Mouse (Mus musculus) midbrain, embryonic 16.5 days (tissue): ENCODE data around the gene Vmn2r1. TPM values are rescaled to one million over a fixed set of nuclear protein-coding genes. Genes with fewer than 3 reads are reported as not detected.

Source experiments
- ATAC-seq: fragments of 200-750 bp; cut with Nextera tagmentation; 2 replicates; pipeline ENCODE4 v1.8.0; 2017; ENCODE audit warnings: moderate TSS enrichment
- H3K27ac ChIP-seq: fragments of 300-500 bp; sonication (generic); 2 replicates; pipeline ENCODE4 v1.5.1; 2014; ENCODE audit warnings: mild to moderate bottlenecking, low read length, mixed read lengths
- H3K27me3 ChIP-seq: fragments of 300-500 bp; sonication (generic); 2 replicates; pipeline ENCODE4 v1.6.1; 2014; ENCODE audit warnings: low read depth, low read length, mixed read lengths; ENCODE audit not compliant: control insufficient read depth, insufficient read depth
- H3K36me3 ChIP-seq: fragments of 300-500 bp; sonication (generic); 2 replicates; pipeline ENCODE4 v1.6.1; 2014; ENCODE audit warnings: mild to moderate bottlenecking, low read length, moderate library complexity, mixed read lengths; ENCODE audit not compliant: control insufficient read depth, insufficient read depth
- H3K4me1 ChIP-seq: fragments of 300-500 bp; sonication (generic); 2 replicates; pipeline ENCODE4 v1.6.1; 2014; ENCODE audit warnings: mild to moderate bottlenecking, low read length, mixed read lengths; ENCODE audit not compliant: control insufficient read depth, insufficient read depth
- H3K4me2 ChIP-seq: fragments of 300-500 bp; sonication (generic); 2 replicates; pipeline ENCODE4 v1.6.1; 2014; ENCODE audit warnings: mild to moderate bottlenecking, low read length, mixed read lengths
- H3K4me3 ChIP-seq: fragments of 300-500 bp; sonication (generic); 2 replicates; pipeline ENCODE4 v1.5.1; 2014; ENCODE audit warnings: low read depth, mild to moderate bottlenecking, low read length, moderate library complexity, mixed read lengths
- H3K9ac ChIP-seq: fragments of 300-500 bp; sonication (generic); 2 replicates; pipeline ENCODE4 v1.6.1; 2014; ENCODE audit warnings: low read depth, low read length, mixed read lengths
- H3K9me3 ChIP-seq: fragments of 300-500 bp; sonication (generic); replicated peaks from 2 replicates; pipeline ENCODE4 v1.6.1; 2014; ENCODE audit warnings: mild to moderate bottlenecking, low read length, mixed read lengths; ENCODE audit not compliant: control insufficient read depth, poor library complexity, severe bottlenecking
- WGBS: fragments of 180-500 bp; shearing (Covaris S2); extraction: QIAGEN DNeasy Blood & Tissue Kit; methylation state at CpG from one replicate; pipeline ENCODE4 v1.1.7; 2014; 5-methylcytosine and 5-hydroxymethylcytosine counted together
- polyA plus RNA-seq: library from polyadenylated mRNA; unstranded; fragments of >200 nt; fragmentation: Nextera tagmentation; extraction: Ambion mirVana; gene quantifications from 2 replicates; pipeline ENCODE4 v1.2.1, GENCODE M21; 2015

Vmn2r1 gene
- 0.12 and 0.13 TPM in 2 replicates for polyA plus RNA-seq

DNA sequence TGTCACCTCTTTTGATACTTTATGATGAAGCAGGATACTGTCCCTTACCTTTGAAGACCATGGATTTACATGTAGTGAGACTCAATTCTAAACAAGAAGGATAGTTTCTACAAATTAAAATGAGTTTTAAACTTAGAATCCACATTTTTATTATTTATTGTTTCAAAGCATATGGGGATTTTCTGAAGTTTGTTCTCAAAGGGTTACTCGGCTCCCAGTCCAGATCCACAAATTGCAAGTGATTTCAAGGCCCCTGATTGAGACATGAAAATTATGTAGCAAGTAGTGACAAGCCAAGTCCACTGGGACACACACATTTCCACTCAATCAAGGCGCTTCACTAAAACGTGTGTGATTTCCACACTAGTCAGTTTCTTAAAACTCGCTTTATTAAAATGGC, at the start of gene Vmn2r1:
Gene Vmn2r1, plus strand, starts transcription at position 301 of the 400 bp plus-strand sequence.
- Histone ChIP-seq H3K9ac (no peak within 1 kb of the TSS), H3K27ac (no peak within 1 kb of the TSS), H3K4me3 (no peak within 1 kb of the TSS), H3K4me2 (no peak within 1 kb of the TSS), H3K27me3 (no peaks in the 10 kb centered on the region), H3K4me1 (no peaks in the 10 kb centered on the region), H3K9me3 (no peaks in the 10 kb centered on the region), H3K36me3 (no peaks in the 10 kb centered on the region)
- no peak for ATAC-seq
- WGBS: 83% methylated on average over 4 of the region's 4 CpGs

DNA sequence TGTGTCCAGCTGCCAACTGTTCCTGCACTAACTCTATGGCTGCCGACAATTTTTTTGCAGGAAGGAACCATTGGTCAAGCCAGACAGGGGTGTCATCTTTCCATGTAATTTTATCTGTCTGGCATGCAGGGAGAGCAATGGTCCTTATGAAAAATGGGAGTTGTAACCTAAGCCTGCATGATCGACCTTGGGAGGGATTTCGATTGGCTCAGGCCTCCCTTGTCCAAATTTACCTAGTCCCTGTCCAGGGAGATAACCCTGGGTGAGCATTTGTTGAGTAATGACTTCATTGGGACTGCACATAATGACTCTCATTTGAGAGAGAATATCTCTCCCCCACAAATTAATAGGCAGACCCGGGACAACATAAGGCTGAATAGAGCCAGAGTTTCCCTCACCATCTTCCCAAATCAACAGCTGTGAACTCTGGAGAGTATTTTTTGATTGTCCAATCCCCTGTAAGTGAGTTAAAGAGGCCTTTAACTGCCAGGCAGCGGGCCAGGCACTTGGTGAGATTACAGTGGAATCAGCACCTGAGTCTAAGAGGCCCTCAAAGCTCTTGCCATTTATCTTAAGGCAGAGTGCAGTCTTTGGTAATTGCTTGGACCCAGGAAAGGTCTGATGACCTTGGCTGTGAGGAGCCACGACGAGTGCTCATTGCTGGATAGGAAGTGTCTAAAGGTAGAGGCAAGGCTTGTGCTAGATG, 43.1 kb upstream of the Vmn2r1 start:
- Histone ChIP-seq H3K4me3 (no peak overlapping the region), H3K4me2 (no peak overlapping the region), H3K27me3 (no peaks in the 10 kb centered on the region), H3K36me3 (no peaks in the 10 kb centered on the region), H3K9ac (no peak overlapping the region), H3K4me1 (no peaks in the 10 kb centered on the region), H3K9me3 (no peaks in the 10 kb centered on the region), H3K27ac (no peak overlapping the region)
- no peak for ATAC-seq
- WGBS: 84% methylated on average over 7 of the region's 7 CpGs

- H3K4me3 ChIP-seq: peak overlapping the region; percentile 42
- H3K36me3 ChIP-seq: no peaks in the 10 kb centered on the region
- ATAC-seq: peak; percentile 89
- no peaks in the 10 kb centered on the region for H3K9me3 ChIP-seq
- 4% methylated on average over 25 of the region's 25 CpGs for WGBS
- no peak overlapping the region; the same call in 1 of the 2 replicates for H3K27ac ChIP-seq
- H3K9ac ChIP-seq: peak overlapping the region; percentile 56
- peak overlapping the region; percentile 92 for H3K4me2 ChIP-seq
- no peaks in the 10 kb centered on the region for H3K27me3 ChIP-seq
- H3K4me1 ChIP-seq: no peaks in the 10 kb centered on the region
Observed at GRCm38 (mm10) chr3:64039818-64040784, 41.2 kb upstream of the Vmn2r1 start.

DNA sequence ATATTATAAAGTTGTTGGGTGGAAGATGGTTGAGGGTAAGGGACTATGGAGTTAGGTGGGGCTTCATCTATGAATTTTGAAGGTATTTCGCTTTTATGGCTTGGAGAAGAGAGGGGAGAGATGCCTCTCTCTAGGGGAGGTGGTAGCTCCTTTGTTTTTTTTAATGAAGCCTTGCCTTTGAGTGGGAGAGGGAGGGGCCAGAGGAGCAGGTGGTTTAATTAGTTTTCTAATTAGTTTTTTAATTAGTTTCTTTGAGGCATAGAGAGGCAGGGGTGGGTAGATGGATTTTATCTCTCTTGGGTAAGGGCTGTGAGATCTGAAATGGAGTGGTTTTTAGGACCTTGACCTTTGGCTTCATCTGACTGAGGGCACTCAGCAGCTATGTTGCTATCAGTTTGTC, 31.4 kb downstream of the Vmn2r1 start:
- no peak for ATAC-seq
- Histone ChIP-seq H3K4me1 (no peaks in the 10 kb centered on the region), H3K9ac (no peak overlapping the region), H3K27ac (no peak overlapping the region), H3K27me3 (no peaks in the 10 kb centered on the region), H3K4me2 (no peak overlapping the region), H3K4me3 (no peak overlapping the region), H3K36me3 (no peaks in the 10 kb centered on the region), H3K9me3 (no peaks in the 10 kb centered on the region)
- WGBS: 76% methylated on average over 1 of the region's 1 CpGs

- Histone ChIP-seq H3K9me3 (no peaks in the 10 kb centered on the region), H3K27ac (no peak overlapping the region), H3K27me3 (no peaks in the 10 kb centered on the region), H3K4me1 (no peaks in the 10 kb centered on the region), H3K4me3 (no peak overlapping the region), H3K36me3 (no peaks in the 10 kb centered on the region), H3K9ac (no peak overlapping the region), H3K4me2 (no peak overlapping the region)
- WGBS: 89% methylated on average over 11 of the region's 11 CpGs
- ATAC-seq: no peak
Observed at GRCm38 (mm10) chr3:64113352-64114046, 32.2 kb downstream of the Vmn2r1 start.

- WGBS: 75% methylated on average over 2 of the region's 2 CpGs
- Histone ChIP-seq H3K9ac (no peak within 1 kb of the TSS), H3K4me3 (no peak within 1 kb of the TSS), H3K4me2 (no peak within 1 kb of the TSS), H3K27ac (no peak within 1 kb of the TSS), H3K9me3 (no peaks in the 10 kb centered on the region), H3K4me1 (no peaks in the 10 kb centered on the region), H3K36me3 (no peaks in the 10 kb centered on the region), H3K27me3 (no peaks in the 10 kb centered on the region)
- ATAC-seq: no peak
Observed at GRCm38 (mm10) chr3:64141878-64142508, 60.6 kb downstream of the Vmn2r1 start, which contains the start of gene Vmn2r2. Vmn2r2 (minus strand) TSS chr3:64141928.

Other genes with a start within 250 kb of the Vmn2r1 start
- gene Plch1, start 182.1 kb upstream of the Vmn2r1 start, polyA plus RNA-seq: 11.8 and 11.9 TPM in 2 replicates
- 7.7 and 8.3 TPM in 2 replicates for gene E130311K13Rik, start 152.1 kb upstream of the Vmn2r1 start, polyA plus RNA-seq
- 21.5 and 21.8 TPM in 2 replicates for gene Slc33a1, start 116.8 kb upstream of the Vmn2r1 start, polyA plus RNA-seq
- gene Gmps, start 105.4 kb upstream of the Vmn2r1 start, polyA plus RNA-seq: 53.0 and 53.3 TPM in 2 replicates
- gene Vmn2r2, start 60.4 kb downstream of the Vmn2r1 start, polyA plus RNA-seq: 0.05 TPM in 1 of 2 replicates, not detected in the other
- 0.03 TPM in 1 of 2 replicates, not detected in the other for gene Vmn2r3, start 208.2 kb downstream of the Vmn2r1 start, polyA plus RNA-seq